Mouse (Mus musculus) heart, embryonic 12.5 days (tissue): ENCODE results near the gene Ube3c. TPM values are rescaled to one million over a fixed set of nuclear protein-coding genes. Genes with fewer than 3 reads are reported as not detected.

Experiments
- ATAC-seq: fragments of 200-750 bp; cut with Nextera tagmentation; 2 replicates; pipeline ENCODE4 v1.8.0; 2017; ENCODE audit warnings: moderate TSS enrichment, moderate library complexity; ENCODE audit not compliant: insufficient number of reproducible peaks, low FRiP score
- H3K27ac ChIP-seq: fragments of 300-500 bp; sonication (generic); 2 replicates; pipeline ENCODE4 v1.5.1; 2016; ENCODE audit warnings: mild to moderate bottlenecking, moderate library complexity; ENCODE audit not compliant: poor library complexity, severe bottlenecking
- H3K27me3 ChIP-seq: fragments of 300-500 bp; sonication (generic); replicated peaks from 2 replicates; pipeline ENCODE4 v1.6.1; 2016; ENCODE audit warnings: mild to moderate bottlenecking, moderate library complexity
- H3K36me3 ChIP-seq: fragments of 300-500 bp; sonication (generic); 2 replicates; pipeline ENCODE4 v1.6.1; 2016; ENCODE audit warnings: mild to moderate bottlenecking, moderate library complexity
- H3K4me1 ChIP-seq: fragments of 300-500 bp; sonication (generic); replicated peaks from 2 replicates; pipeline ENCODE4 v1.6.1; 2016; ENCODE audit warnings: mild to moderate bottlenecking
- H3K4me2 ChIP-seq: fragments of 300-500 bp; sonication (generic); 2 replicates; pipeline ENCODE4 v1.6.1; 2016; ENCODE audit warnings: mild to moderate bottlenecking, moderate library complexity
- H3K4me3 ChIP-seq: fragments of 300-500 bp; sonication (generic); 2 replicates; pipeline ENCODE4 v1.5.1; 2016; ENCODE audit warnings: mild to moderate bottlenecking
- H3K9ac ChIP-seq: fragments of 300-500 bp; sonication (generic); 2 replicates; pipeline ENCODE4 v1.6.1; 2016; ENCODE audit warnings: mild to moderate bottlenecking, moderate library complexity
- H3K9me3 ChIP-seq: fragments of 300-500 bp; sonication (generic); replicated peaks from 2 replicates; pipeline ENCODE4 v1.6.1; 2016; ENCODE audit warnings: mild to moderate bottlenecking, moderate library complexity
- WGBS: fragments of 180-500 bp; shearing (Covaris S2); methylation state at CpG from one replicate; pipeline ENCODE4 v1.1.7; 2016; 5-methylcytosine and 5-hydroxymethylcytosine counted together
- polyA plus RNA-seq: library from polyadenylated mRNA; unstranded; fragments of >200 nt; fragmentation: Nextera tagmentation; extraction: Ambion mirVana; gene quantifications from 2 replicates; pipeline ENCODE4 v1.2.1, GENCODE M21; 2016

The Ube3c gene
- polyA plus RNA-seq, 1 experiment from 2014 or later, result 35.8 TPM

GRCm38 (mm10) chr5:29725369-29725768 is 156.3 kb downstream of the Ube3c start:
- Histone ChIP-seq H3K9me3 (no peaks in the 10 kb centered on the region; the same call in 1 of the 2 replicates), H3K4me2 (no peak overlapping the region), H3K4me3 (no peak overlapping the region), H3K9ac (no peak overlapping the region), H3K27ac (no peak overlapping the region), H3K4me1 (no peaks in the 10 kb centered on the region), H3K36me3 (no peaks in the 10 kb centered on the region), H3K27me3 (no peaks in the 10 kb centered on the region)
- WGBS, result 85% methylated on average over 2 of the region's 2 CpGs
- no peak for ATAC-seq

Other genes with a start within 250 kb of the Ube3c start
- gene Lmbr1, start 190.9 kb upstream of the Ube3c start, polyA plus RNA-seq, result 14.0 and 14.3 TPM in 2 replicates
- 19.0 and 23.6 TPM in 2 replicates for gene Nom1, start 134.6 kb upstream of the Ube3c start, polyA plus RNA-seq
- gene Mnx1, start 90.8 kb upstream of the Ube3c start, polyA plus RNA-seq, result 0.08 TPM in 1 of 2 replicates, not detected in the other
- gene Dnajb6, start 166.4 kb downstream of the Ube3c start, polyA plus RNA-seq, result 114 and 115 TPM in 2 replicates
- not detected in 2 replicates for gene Gm5129, start 166.7 kb downstream of the Ube3c start, polyA plus RNA-seq